Mouse (Mus musculus): ENCODE results near the gene Gm20388. TPM values are rescaled to one million over a fixed set of nuclear protein-coding genes. Genes with fewer than 3 reads are reported as not detected.
A peak's percentile ranks its signal among the peaks of the same experiment; 100 is the strongest.

The Gm20388 gene
- total RNA-seq, 2 experiments from 2014 or later, result 1.3 to 8.5 TPM

DNA sequence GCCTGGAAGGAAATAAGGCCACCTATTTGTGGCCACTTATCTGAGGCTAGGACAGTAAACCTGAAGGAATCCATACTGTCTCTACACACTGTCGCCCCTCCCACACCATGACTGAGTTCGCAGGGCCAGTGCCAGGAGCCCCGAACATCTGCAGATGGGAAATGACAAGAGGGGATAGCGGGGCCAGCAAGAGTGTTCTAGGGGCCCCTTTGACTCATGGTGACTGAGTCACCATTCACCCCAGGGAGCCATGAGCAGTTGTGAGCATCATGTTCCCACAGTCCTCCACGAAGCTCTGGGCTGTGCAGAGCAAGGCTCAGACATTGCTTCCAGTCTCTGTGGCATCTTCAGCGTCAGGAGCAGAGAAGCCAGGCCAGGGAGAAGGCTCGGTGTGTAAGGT is 2268.7 kb downstream of the Gm20388 start:
- DNase-seq (ENCODE audit: low spot score in 2 of 2), result no peak

DNA sequence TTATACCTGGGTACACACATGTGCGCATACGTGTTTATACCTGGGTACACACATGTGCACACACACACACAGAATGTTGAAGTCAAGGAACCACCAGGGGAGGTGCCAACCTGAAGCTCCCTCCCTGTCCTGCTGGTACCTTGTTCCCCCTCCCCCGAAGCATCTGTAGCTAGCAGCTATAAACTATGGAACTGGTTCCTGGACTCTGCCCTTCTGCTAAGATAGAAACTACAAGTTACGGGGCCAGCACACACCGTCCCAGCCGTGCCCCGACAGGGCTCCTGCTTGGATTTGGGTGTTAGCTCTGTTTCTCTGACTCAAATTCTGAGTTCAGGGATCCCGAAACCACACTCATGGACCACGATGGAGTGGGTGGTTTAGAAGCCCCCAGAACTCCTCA is 2269.5 kb downstream of the Gm20388 start:
- DNase-seq (ENCODE audit: low spot score in 2 of 2), result no peak

DNA sequence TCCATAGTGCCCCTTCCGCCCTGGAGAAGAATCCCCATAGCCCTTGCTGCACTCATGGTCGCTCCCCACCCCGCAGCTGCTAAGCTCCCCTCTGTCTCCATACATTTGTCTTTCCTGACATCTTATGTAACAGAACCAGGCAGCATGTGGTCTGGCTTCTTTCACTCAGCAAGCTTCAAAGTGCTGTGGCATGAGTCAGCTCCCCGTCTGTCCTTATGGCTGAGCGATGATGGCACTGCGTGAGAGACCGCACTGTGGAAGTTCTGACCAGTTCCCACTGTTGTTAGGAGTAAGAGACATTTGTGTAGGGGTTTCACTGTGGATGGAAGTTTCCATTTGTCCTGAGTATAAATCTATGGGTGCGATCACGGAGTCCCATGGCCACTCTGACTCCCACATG is 2270.8 kb downstream of the Gm20388 start:
- peak in 1 of 2 experiments; percentile 22 for DNase-seq (ENCODE audit: low spot score in 2 of 2)

DNA sequence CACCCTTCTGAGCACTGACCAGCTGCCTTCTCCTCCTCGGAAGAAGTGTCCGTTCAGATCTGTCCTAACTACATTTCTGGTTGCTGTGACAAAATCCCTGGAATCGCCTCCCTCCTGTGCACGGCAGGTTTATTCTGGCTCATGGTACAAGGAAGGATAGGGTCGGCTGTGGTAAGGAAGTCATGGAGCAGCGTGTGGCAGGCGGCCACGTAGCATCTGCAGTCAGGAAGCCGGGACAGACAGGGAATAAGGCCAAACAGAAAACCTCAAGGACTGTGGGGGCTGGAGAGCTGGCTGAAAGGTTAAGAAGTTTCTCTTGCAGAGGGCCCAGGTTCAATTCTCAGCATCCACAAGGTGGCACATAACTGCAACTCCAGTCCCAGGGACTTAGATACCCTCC is 2271.3 kb downstream of the Gm20388 start:
- DNase-seq (ENCODE audit: low spot score in 2 of 2), result no peak

DNA sequence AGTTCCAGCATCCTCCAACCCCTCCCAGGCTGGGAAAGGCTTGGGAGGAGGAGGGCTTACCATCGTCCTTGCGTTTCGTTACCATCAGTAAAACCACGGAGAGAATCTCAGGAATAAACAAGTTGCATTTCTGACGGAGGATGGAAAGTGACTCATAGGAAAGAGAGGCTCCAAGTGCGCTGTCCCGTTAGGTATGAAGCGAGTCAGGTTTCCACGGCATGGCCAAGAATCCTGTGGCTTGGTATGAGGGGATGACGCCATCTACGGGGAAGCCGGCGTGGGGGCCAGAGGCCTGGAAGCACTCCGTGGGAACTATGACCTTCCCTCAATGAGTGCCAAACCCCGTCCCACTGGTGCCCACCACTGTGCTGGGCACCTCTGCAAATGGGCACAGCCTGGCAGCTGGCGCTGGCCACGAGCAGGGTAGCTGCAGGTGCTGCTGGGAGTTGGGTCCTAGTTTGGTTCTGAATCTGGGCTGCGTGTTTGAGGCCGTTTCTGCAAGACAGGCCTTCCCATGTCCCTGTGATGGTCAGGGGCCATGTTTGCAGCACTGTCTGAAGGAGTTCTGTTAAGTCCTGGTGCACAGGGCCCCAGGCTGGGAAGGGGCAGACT is 2275.8 kb downstream of the Gm20388 start:
- no peak for DNase-seq (ENCODE audit: low spot score in 2 of 2)

DNA sequence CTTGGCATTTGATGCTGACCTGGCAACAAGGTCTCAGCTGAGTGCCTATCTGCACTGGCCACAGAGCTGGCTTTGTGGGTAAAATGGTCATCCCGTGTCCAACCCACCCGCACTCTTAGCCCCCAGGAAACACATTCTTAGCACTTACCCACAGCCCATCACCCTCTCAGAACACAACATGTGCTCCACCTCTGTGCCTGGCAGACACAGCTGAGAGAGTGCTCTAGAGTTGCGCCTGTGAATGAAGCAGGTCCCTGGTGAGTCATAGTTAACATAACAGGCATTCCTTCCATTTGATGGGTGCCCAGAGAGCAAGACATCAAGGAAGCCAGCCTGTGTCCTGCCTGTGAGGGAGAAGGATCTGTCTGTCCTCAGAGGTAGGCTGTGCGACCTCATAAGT is 2276.6 kb downstream of the Gm20388 start:
- no peak for DNase-seq (ENCODE audit: low spot score in 2 of 2)

DNA sequence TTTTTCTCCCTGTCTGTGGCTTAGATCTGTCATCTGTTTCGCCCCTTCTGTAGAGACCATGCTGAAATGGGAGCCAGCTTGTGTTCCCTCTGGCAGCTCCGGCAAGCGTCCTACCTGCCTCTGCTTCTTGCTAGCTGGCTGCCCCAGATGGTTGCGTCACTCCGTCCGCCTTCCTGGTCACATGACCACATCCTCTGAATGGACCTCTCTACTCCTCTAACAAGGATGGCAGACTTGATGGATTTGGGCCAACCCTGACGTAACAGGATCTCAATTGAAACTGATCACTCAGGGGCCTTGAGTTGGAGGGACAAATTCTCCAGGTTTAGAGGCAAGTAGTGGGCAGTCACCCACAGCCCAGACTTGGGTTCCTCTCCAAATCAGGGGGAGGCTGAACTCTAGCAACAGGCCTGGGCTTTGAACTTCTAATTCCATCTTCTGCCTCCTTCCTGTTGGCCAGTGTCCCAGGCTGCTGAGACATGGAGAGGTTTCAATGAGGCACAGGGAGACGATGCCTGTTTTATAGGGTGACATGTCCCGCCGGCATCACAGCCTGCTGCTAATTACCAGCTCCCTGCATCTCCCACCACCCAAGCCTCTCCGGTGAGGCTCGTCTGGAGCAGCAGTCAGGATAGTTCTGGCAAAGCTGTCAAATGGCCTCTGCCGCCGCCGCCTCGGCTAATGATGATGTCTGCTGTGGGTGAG is 2279.9 kb downstream of the Gm20388 start:
- no peak for DNase-seq (ENCODE audit: low spot score in 2 of 2)

DNA sequence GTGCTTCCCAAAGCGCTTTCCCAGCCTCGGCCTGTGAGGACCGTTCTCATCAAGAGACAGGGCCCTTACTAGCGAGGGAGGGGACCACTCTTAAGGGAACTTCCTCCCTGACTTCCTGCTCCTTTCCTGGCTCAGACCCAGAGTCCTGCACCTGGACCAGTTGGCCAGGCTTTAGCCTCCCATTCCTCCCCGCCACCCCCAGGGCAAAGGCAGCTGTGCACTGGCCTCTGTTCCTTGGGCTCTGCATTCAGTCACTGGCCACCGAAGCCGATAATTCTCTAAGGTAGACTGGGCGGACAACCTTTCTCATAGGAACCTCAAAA is 2280.4 kb downstream of the Gm20388 start:
- DNase-seq (ENCODE audit: low spot score in 2 of 2), result no peak

DNA sequence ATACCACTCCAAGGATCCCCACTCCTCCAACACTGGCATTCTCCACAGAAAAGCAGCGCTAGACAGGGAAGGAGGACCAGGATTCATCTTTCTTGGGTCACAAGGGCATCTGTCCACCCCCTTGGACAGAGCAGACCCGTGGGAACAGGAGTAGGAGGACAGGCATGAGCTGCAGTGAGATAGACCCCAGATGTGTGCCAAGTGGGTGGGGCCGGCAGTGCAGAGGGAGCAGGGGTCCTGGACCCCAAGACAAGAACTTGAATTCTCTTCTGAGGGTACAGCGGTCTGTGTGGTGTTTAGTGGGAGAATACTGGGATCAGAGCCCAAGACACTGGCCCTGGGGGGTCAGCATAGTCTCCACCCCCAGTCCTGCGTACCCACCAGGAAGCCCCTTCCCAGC is 2282.1 kb downstream of the Gm20388 start:
- no peak for DNase-seq (ENCODE audit: low spot score in 2 of 2)

DNA sequence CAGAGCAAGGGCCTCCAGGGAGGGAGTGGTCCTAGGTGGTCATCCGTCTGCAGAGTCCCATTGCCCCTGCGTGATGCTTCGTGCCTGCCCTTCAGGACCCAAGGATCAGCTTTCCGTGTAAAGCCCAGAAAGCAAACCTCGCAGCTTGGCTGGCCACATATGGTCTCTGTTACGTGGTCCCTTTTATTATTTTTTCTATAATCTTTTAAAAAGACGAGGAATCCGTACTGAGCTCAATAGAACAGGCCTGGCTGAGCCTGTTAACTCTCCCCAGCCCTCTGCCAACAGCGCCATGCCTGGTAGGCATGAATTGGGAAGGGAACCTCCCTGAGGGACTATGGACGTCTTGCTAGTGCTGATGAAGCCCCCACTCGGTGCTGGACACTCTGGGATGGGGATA is 2282.9 kb downstream of the Gm20388 start:
- no peak for DNase-seq (ENCODE audit: low spot score in 2 of 2)

DNA sequence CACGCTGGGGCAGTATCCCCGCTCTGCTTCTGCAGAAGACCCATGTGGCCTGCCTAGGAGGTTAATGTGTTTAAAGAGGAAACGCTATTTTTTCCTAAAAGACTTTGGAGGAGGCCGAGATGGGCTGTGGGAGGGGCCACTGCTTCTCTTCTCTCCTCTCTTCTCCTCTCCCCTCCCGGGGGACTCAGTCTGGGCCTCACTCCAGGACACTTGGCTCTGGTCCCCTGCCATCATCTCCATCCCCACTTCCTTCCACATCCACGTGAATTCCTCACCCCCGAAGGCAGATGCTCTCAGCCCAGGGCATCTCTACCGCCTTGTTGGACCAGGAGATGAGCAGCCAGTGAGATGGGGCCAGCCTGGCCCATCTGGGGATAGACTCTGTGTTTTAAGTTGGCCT is 2283.8 kb downstream of the Gm20388 start:
- no peak for DNase-seq (ENCODE audit: low spot score in 2 of 2)

DNA sequence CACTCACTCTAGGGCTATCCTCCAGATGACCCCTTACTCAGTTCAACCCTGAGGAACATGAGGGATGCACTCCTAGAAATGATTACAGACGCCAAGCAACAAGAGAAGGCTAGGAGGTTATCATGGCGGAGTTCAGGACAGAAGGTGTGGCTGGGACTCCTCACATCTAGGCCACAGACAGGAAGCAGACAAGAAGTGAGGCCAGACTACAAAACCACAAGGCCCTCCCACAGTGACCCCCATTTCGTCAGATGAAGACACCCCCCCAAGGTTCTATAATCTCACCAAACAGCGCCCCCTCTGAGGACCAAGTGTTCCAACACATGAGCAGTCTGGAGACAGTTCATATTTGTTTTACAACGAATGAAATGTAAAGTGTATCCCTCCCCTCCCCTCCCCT is 2286.7 kb downstream of the Gm20388 start:
- no peak for DNase-seq (ENCODE audit: low spot score in 2 of 2)

DNA sequence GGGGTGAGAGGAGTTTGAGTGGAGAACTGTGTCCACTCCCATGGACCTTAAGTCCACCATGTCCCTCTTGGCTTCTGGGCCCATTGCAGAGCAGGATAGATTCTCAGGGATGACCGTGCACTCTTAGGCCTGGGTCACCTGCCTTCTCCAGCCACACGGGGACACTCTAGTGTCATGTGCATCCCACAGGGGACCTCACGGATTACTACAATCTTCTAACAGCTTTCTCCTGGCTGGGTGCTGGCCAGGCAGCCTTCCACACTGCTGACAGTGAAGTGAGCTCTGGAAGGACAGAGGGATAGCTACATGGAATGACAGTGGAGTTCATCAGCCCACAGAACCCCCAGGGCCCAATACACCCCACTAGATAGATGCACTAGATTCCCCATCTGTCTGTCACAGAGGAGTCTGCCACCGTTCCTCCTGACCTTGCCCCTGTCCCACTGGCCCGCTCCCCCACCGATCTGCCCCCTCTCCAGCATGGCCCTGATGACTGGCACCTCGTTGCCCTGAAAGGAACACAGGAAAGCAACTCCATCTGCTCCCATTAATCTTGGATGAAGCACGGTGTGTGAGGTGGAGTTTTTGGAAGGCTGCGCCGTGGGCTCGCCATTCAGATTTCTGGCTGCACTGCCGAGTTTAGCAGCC is 2287.9 kb downstream of the Gm20388 start:
- DNase-seq (ENCODE audit: low spot score in 2 of 2), result no peak

DNA sequence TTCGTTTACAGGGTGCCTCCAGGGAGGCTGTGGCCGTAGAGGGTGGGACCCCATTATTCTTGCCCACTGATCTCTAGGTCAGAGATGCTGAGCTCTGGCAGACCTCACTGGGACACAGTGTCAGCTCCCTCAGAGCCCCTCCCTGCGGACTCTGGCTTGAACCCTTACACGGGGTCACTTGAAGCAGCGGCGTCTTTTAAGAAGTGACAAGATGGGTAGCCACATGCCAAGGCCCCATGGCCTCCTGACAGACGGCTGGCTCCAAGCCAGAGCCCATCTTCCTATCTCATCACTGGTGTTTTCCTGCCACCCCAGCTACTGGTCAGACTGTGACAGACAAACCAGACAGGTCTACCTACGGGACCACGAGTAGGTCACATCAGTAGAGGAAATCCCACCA is 2288.6 kb downstream of the Gm20388 start:
- no peak for DNase-seq (ENCODE audit: low spot score in 2 of 2)

DNA sequence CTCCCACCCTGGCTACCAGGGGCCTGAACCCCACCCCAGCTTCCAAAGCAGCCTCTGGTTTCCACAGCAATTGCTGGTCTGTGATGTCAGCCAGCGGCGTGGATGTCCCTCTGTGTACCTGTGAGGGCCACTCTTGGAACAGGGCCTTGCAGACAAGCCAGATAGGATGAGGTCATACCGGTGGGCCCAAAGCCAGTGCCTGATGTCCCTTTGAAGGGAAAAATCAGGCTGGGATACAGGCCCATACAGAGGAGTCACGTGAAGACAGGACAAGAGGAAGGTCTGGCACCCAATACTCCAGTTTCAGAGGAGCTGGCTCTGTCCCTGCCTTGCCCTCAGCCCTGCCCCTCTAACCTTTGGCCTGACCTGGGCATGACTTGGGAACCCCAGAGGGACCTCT is 2289.2 kb downstream of the Gm20388 start:
- DNase-seq (ENCODE audit: low spot score in 2 of 2), result no peak

DNA sequence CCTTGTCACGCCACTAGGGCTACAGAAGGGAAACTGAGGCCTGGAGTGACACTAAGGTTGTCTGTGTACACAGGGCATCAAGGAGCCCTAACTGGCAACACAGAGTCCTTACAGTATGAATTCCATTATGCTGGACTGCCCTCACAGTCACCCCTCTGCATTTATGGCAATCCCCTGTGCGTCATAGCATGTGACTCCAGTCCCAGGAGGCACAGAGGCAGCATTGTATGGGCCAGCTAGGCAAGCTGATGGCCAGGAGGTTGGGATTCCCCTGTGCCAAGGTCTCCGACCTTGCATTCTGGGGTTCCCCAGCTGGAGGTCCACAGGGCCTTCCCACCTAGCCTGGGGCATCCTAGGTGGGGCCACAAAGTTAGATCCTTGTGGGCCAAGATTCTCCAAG is 2300.9 kb downstream of the Gm20388 start:
- DNase-seq (ENCODE audit: low spot score in 2 of 2), result no peak

DNA sequence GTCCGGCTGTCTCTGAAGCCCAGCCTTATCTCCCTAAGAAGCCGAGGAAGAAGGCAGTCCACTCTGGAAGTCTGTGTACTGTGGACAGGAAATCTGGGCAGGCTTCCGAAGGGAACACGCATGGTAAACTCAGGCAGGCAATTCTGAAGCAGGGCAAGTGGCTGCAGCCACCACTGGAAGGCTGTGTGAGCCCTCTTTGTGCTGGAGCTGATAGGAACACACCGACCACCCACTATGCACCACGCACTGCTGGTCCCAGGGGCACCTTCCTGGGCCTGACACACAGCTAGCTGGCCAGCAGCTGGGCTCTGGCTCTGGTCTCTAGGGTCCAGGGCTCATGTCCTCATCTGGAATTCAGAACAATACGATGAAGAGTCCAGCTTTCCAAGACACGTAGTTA is 2305.0 kb downstream of the Gm20388 start:
- DNase-seq (ENCODE audit: low spot score in 2 of 2), result no peak

DNA sequence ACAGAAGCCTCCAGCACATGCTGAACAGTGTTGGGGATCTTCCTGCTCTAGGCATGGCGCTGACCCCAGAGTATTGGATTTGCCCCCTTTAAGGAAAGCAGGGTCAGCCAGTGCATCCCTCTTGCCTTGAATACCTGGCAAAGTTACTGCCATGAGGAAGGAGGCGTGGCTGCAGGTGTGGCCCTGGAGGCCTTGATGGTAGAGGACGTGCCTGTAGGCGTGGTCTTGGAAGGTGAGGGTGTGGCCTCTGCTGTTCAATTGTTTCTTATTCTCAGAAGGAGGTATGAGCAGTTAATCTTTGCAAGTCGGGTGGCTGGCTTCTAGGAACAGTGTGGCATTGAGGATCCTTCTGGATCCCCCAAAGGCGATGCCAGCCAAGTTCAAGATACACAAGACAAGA is 2305.8 kb downstream of the Gm20388 start:
- DNase-seq (ENCODE audit: low spot score in 2 of 2), result no peak

DNA sequence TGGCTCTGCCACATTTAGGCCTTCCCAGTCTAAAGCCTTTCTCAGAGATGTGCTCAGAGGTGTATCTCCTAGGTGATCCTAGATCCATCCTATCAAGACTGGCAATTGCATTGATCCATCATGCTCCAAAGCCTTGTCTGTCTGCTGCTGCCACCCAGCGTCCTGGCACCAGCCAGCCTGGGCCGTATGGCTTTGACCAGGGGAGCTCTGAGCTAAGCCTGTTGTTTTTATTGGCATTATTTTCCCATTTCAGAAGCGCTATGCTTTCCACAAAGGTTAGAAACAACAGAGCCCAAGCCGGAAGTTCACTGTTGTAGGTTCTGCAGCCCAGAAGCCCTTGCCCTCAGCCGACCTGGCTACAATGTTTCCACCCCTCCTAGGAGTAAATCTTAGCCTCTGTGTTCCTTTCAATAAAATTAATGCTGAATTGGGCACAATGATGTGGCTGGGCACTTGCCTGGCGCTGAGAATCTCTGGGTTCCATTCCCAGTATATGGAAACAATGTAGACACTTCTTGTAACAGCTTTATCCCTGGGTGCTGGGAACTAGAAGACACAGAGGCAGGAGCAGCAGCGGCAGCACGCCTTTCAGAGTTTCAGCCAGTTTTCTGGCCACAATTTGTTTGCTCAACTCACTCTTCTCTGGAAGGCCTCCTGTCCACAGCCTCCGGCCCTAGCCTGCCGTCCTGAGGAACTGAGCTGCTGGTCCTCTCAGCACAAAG is 2307.0 kb downstream of the Gm20388 start:
- DNase-seq (ENCODE audit: low spot score in 2 of 2), result no peak

DNA sequence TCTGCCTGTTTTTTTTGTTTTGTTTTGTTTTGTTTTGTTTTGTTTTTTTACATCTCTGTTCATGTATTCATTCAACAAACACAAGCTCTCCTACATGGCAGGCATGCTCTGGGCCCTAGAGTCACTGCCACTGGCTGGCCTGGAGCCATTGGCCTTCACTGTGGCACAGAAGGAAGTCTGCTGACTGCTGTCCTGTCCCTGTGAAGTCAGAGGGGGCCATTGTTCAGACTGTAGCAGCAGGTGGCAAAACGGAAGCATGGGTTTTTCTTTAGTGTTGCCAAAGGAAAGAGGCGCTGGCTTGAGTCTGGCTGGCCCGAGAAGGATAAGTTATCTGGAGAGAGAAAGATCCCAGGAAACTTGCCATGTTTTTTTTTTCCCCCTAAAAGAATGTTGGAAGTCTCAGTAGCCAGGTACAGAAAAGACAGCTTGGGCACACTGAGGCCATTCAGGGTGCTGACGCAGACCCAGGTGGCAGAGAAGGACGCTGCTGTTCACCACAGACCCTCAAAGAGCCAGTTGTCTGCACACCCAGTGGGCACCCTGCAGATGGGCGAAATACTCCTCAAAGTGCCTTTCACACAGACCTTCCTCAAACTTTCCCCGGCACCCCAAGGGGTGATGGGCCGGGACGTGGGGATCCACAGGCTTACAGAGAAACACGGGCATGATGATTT is 2313.5 kb downstream of the Gm20388 start:
- no peak for DNase-seq (ENCODE audit: low spot score in 2 of 2)

DNA sequence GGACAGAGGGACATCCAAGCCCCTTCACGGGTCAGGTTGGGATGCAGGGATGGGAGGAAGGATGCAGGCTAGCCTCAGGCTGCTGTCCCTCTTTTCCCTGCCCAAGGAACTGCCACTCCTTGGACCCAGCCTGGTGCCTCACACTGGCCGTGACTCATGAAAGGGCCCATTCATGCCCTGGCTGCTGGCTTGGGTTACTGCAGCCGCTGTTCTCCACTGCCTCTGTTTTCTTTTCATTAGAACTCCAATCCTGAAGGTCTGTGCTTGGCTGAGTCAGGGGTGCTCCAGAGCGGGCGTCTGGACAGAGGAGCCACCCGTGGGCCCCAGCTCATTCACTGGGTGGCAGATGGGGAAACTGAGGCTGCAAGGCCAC is 2314.0 kb downstream of the Gm20388 start:
- DNase-seq (ENCODE audit: low spot score in 2 of 2), result no peak

DNA sequence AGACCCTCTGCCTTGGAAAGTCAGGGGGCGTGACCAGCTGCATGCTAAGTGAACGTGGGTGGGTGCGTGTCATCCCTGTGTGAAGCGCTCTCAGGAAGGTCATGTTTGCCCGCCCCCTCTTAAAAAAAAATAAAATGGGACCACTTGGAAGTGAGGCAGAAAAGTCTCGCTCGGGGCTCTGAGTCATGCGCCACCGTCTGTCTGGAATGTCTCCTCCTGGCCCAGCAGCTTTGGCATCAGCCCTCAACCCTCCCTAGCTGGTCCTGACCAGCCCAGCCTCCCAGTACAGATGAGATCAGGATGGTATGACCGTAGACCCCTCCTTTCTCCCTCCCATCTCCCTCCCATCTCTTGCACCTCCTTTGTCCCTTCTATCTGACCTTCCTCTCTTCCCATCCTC is 2314.8 kb downstream of the Gm20388 start:
- DNase-seq (ENCODE audit: low spot score in 2 of 2), result no peak

Measured in adrenal gland, adult 18-20 months (tissue).